In the genomic region with DNA sequence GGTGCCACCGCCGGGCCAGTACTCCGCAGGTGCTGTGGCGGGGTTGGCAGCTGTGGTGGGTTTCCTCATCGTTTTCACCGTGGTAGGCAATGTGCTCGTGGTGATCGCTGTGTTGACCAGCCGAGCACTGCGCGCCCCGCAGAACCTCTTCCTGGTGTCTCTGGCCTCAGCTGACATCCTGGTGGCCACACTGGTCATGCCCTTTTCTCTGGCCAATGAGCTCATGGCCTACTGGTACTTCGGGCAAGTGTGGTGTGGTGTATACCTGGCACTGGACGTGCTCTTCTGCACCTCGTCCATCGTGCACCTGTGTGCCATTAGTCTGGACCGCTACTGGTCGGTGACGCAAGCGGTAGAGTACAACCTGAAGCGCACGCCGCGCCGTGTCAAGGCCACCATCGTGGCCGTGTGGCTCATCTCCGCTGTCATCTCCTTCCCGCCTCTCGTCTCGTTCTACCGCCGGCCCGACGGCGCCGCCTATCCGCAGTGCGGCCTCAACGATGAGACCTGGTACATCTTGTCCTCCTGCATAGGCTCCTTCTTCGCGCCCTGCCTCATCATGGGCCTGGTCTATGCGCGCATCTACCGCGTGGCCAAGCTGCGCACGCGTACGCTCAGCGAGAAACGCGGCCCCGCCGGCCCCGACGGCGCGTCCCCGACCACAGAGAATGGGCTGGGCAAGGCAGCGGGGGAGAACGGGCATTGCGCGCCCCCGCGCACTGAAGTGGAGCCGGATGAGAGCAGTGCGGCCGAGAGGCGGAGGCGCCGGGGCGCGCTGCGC, we compare ENCODE assay signal across 10 mouse cellular contexts. TPM values are rescaled to one million over a fixed set of nuclear protein-coding genes. Genes with fewer than 3 reads are reported as not detected.
DNase-seq lines count a peak whose midpoint lies in the region; ATAC-seq and TF ChIP-seq lines count a peak whose summit lies in the region.
"Had no signal": no experiment of that assay in that cellular context is flagged by ENCODE, and none has a peak within 500 bp of the region (broad histone marks: within the 10 kb centered on the region; RNA-seq: fewer than 3 reads in every experiment).

No protein-coding gene starts in this region.

- H3K27me3 ChIP-seq in thymus, adult 2 months (ENCODE audit: control insufficient read depth, insufficient read depth, low read length) = peaks cover 2% of the 10 kb centered on the region; the same call in 1 of the 2 replicates
- peaks cover 89% of the 10 kb centered on the region for H3K27me3 ChIP-seq in midbrain, embryonic 12.5 days

- H3K4me1 ChIP-seq in thymus, adult 2 months (replicated peaks; ENCODE audit: control insufficient read depth, insufficient read depth, low read length) = no peaks in the 10 kb centered on the region
- H3K4me1 ChIP-seq in midbrain, embryonic 12.5 days = peaks cover 22% of the 10 kb centered on the region

- no peaks in the 10 kb centered on the region for H3K9me3 ChIP-seq in midbrain, embryonic 12.5 days

- no peak for TF ChIP-seq POLR2A in thymus, adult 2 months (IDR thresholded peaks at IDR 0.05; ENCODE audit: control insufficient read depth, extremely low read depth, insufficient read depth, low read length, poor library complexity)

- H3K27ac ChIP-seq in thymus, adult 2 months (ENCODE audit: control insufficient read depth, insufficient read depth, low read length) = no peak overlapping the region
- H3K27ac ChIP-seq in midbrain, embryonic 12.5 days (replicated peaks) = no peak overlapping the region

- peak overlapping the region; percentile 77 for H3K4me2 ChIP-seq in midbrain, embryonic 12.5 days (replicated peaks)

- WGBS in thymus, adult 2 months = 19% methylated on average over 75 of the region's 75 CpGs
- WGBS in midbrain, embryonic 12.5 days = 5% methylated on average over 74 of the region's 75 CpGs

- ATAC-seq in midbrain, embryonic 12.5 days (ENCODE audit: low FRiP score, low read depth) = no peak

- no peak overlapping the region for H3K4me3 ChIP-seq in thymus, adult 2 months (ENCODE audit: control insufficient read depth, insufficient read depth, low read length)
- peak overlapping the region; percentile 49 for H3K4me3 ChIP-seq in midbrain, embryonic 12.5 days

- no peaks in the 10 kb centered on the region for H3K36me3 ChIP-seq in thymus, adult 2 months (ENCODE audit: control insufficient read depth, insufficient read depth, low read length)
- no peaks in the 10 kb centered on the region for H3K36me3 ChIP-seq in midbrain, embryonic 12.5 days

- peak; percentile 25 for DNase-seq in thymus, postnatal 4 days
- DNase-seq in thymus, adult 2 months = no peak
- DNase-seq in cerebellum, adult 9-11 months = peak; percentile 69
- DNase-seq in frontal cortex, postnatal 25 days (ENCODE audit: low spot score in 2 of 2) = peak; percentile 11 to 25
- peak; percentile 57 to 74 for DNase-seq in layer of hippocampus, postnatal 10 days (ENCODE audit: low spot score in 2 of 2)
- DNase-seq in testis, postnatal 14 days (ENCODE audit: low spot score) = peak; percentile 49
- no peak for DNase-seq in lung, postnatal 36 days

- no peak for TF ChIP-seq CTCF in thymus, adult 2 months (IDR thresholded peaks at IDR 0.05; ENCODE audit: borderline replicate concordance, control insufficient read depth, extremely low read depth, insufficient read depth, low read length, poor library complexity)

- no peak overlapping the region for H3K9ac ChIP-seq in midbrain, embryonic 12.5 days (replicated peaks)

RNA-seq across cellular contexts. Expression of a gene that starts 2.1 kb away (rescaled TPM):
- 0.11 and 0.12 TPM in 2 replicates for polyA plus RNA-seq in thymus, adult 2 months (2012; rRNA removed)
- 10 to 100 TPM; 19.3 to 21.0 TPM for total RNA-seq in layer of hippocampus, postnatal 10 days (2021)
- polyA plus RNA-seq in midbrain, embryonic 12.5 days (2016; fragmentation: Nextera tagmentation; extraction: Ambion mirVana) = 0.13 TPM in 1 of 2 replicates, not detected in the other
- total RNA-seq: common myeloid progenitor, adult 5-6 weeks; neutrophil, adult 5-6 weeks had no signal

Comparison
In these comparisons a context has a peak if more than half of its experiments do, and no peak if none do; other contexts are left out.
1. DNase-seq: peak in thymus, postnatal 4 days (single experiment), cerebellum, adult 9-11 months (single experiment), frontal cortex, postnatal 25 days (2 of 2), layer of hippocampus, postnatal 10 days (2 of 2) and testis, postnatal 14 days (single experiment); none in thymus, adult 2 months (single experiment) and lung, postnatal 36 days (single experiment).